Mouse (Mus musculus) MEL-GATA-1-ER (cell line): ENCODE data around the gene Strada.

Source experiments
- DNase-seq: peaks from one replicate; pipeline ENCODE4 v3.0.0-alpha.2; 2012; ENCODE audit warnings: low read depth; ENCODE audit errors: extremely low read depth

Strada gene

GRCm38 (mm10) chr11:106191716-106192115, 10.3 kb downstream of the Strada start:
- peak; percentile 29 for DNase-seq

GRCm38 (mm10) chr11:106187326-106187725, 14.6 kb downstream of the Strada start:
- no peak for DNase-seq

- DNase-seq = no peak
These were observed 21.5 kb downstream of the Strada start for GRCm38 (mm10) chr11:106180449-106180801.

- DNase-seq = no peak
These were observed 22.1 kb downstream of the Strada start for GRCm38 (mm10) chr11:106179711-106180448.

- peak; percentile 29 for DNase-seq
These were observed 23.8 kb downstream of the Strada start for GRCm38 (mm10) chr11:106178036-106178782.

GRCm38 (mm10) chr11:106176372-106176771, 25.6 kb downstream of the Strada start:
- DNase-seq = no peak

GRCm38 (mm10) chr11:106175081-106175480, 26.9 kb downstream of the Strada start:
- no peak for DNase-seq

GRCm38 (mm10) chr11:106174372-106174771, 27.6 kb downstream of the Strada start:
- no peak for DNase-seq

GRCm38 (mm10) chr11:106173228-106173627, 28.7 kb downstream of the Strada start:
- DNase-seq = peak; percentile 39

- DNase-seq = no peak
These were observed 31.2 kb downstream of the Strada start for GRCm38 (mm10) chr11:106170807-106171206.

GRCm38 (mm10) chr11:106167435-106167834, 34.5 kb downstream of the Strada start:
- DNase-seq = no peak

- no peak for DNase-seq
These were observed 37.3 kb downstream of the Strada start for GRCm38 (mm10) chr11:106164601-106165180.

GRCm38 (mm10) chr11:106163546-106163945, 38.4 kb downstream of the Strada start:
- DNase-seq = no peak

- DNase-seq = no peak
These were observed 39.7 kb downstream of the Strada start for GRCm38 (mm10) chr11:106162237-106162636.

GRCm38 (mm10) chr11:106160841-106161721, 40.9 kb downstream of the Strada start, which contains the start of the genes Gm10840 and Limd2:
Gm10840 (plus strand) TSS chr11:106160850.
Limd2 (minus strand) TSS chr11:106160860.
- DNase-seq = no peak

GRCm38 (mm10) chr11:106159921-106160840, 41.8 kb downstream of the Strada start:
- peak; percentile 36 for DNase-seq

- DNase-seq = peak; percentile 49
These were observed 42.6 kb downstream of the Strada start for GRCm38 (mm10) chr11:106159216-106159920.

GRCm38 (mm10) chr11:106158930-106159215, 43.1 kb downstream of the Strada start:
- DNase-seq = no peak

GRCm38 (mm10) chr11:106158081-106158929, 43.7 kb downstream of the Strada start:
- DNase-seq = no peak
